Mouse (Mus musculus) intestine, embryonic 16.5 days (tissue): ENCODE results near the gene Chd5. TPM values are rescaled to one million over a fixed set of nuclear protein-coding genes. Genes with fewer than 3 reads are reported as not detected.

ENCODE experiments used
- ATAC-seq: fragments of 200-750 bp; cut with Nextera tagmentation; 2 replicates; pipeline ENCODE4 v1.8.0; 2017; ENCODE audit warnings: moderate TSS enrichment, moderate library complexity
- H3K27ac ChIP-seq: fragments of 300-500 bp; sonication (generic); 2 replicates; pipeline ENCODE4 v1.5.1; 2014; ENCODE audit warnings: mild to moderate bottlenecking, low read length
- H3K27me3 ChIP-seq: fragments of 300-500 bp; sonication (generic); replicated peaks from 2 replicates; pipeline ENCODE4 v1.6.1; 2014; ENCODE audit warnings: low read length, control low read depth, mixed read lengths; ENCODE audit not compliant: control insufficient read depth, insufficient read depth
- H3K36me3 ChIP-seq: fragments of 300-500 bp; sonication (generic); 2 replicates; pipeline ENCODE4 v1.6.1; 2014; ENCODE audit warnings: low read length, control low read depth; ENCODE audit not compliant: control insufficient read depth, insufficient read depth
- H3K4me1 ChIP-seq: fragments of 300-500 bp; sonication (generic); 2 replicates; pipeline ENCODE4 v1.6.1; 2014; ENCODE audit warnings: low read length, control low read depth, mixed read lengths; ENCODE audit not compliant: control insufficient read depth, insufficient read depth
- H3K4me2 ChIP-seq: fragments of 300-500 bp; sonication (generic); 2 replicates; pipeline ENCODE4 v1.6.1; 2014; ENCODE audit warnings: low read depth, low read length, control low read depth
- H3K4me3 ChIP-seq: fragments of 300-500 bp; sonication (generic); 2 replicates; pipeline ENCODE4 v1.5.1; 2014; ENCODE audit warnings: mild to moderate bottlenecking, low read length
- H3K9ac ChIP-seq: fragments of 300-500 bp; sonication (generic); 2 replicates; pipeline ENCODE4 v1.6.1; 2014; ENCODE audit warnings: low read depth, low read length
- H3K9me3 ChIP-seq: fragments of 300-500 bp; sonication (generic); 2 replicates; pipeline ENCODE4 v1.6.1; 2016; ENCODE audit warnings: low read length, control low read depth; ENCODE audit not compliant: control insufficient read depth
- WGBS: fragments of 180-500 bp; shearing (Covaris S2); extraction: QIAGEN DNeasy Blood & Tissue Kit; methylation state at CpG from one replicate; pipeline ENCODE4 v1.1.7; 2014; 5-methylcytosine and 5-hydroxymethylcytosine counted together
- polyA plus RNA-seq: library from polyadenylated mRNA; unstranded; fragments of >200 nt; fragmentation: Nextera tagmentation; extraction: Ambion mirVana; gene quantifications from 2 replicates; pipeline ENCODE4 v1.2.1, GENCODE M21; 2015

The Chd5 gene
- polyA plus RNA-seq, 1 experiment from 2014 or later = 1.5 TPM

GRCm38 (mm10) chr4:152345120-152345889, 6.9 kb downstream of the Chd5 start:
- 46% methylated on average over 7 of the region's 7 CpGs for WGBS
- Histone ChIP-seq H3K4me1 (peaks cover 32% of the 10 kb centered on the region), H3K27ac (no peak overlapping the region), H3K4me2 (no peak overlapping the region), H3K9ac (no peak overlapping the region), H3K9me3 (no peaks in the 10 kb centered on the region), H3K4me3 (no peak overlapping the region), H3K36me3 (no peaks in the 10 kb centered on the region), H3K27me3 (peaks cover 17% of the 10 kb centered on the region)
- ATAC-seq = peak; percentile 80

- Histone ChIP-seq H3K36me3 (no peaks in the 10 kb centered on the region), H3K9me3 (no peaks in the 10 kb centered on the region), H3K27ac (no peak overlapping the region), H3K4me2 (0 out of 2 replicates have a peak overlapping the region, but pooled peaks have one; percentile 17), H3K4me3 (no peak overlapping the region), H3K9ac (no peak overlapping the region; the same call in 1 of the 2 replicates), H3K27me3 (peaks cover 15% of the 10 kb centered on the region; the same call in 1 of the 2 replicates), H3K4me1 (peaks cover 30% of the 10 kb centered on the region)
- WGBS = 4% methylated on average over 17 of the region's 17 CpGs
- no peak for ATAC-seq
Measured at GRCm38 (mm10) chr4:152349837-152350381, 11.5 kb downstream of the Chd5 start.

GRCm38 (mm10) chr4:152350722-152351421, 12.4 kb downstream of the Chd5 start:
- H3K27me3 ChIP-seq = peaks cover 15% of the 10 kb centered on the region; the same call in 1 of the 2 replicates
- ATAC-seq = peak; percentile 90
- WGBS = 21% methylated on average over 8 of the region's 8 CpGs
- peaks cover 24% of the 10 kb centered on the region for H3K4me1 ChIP-seq
- H3K27ac ChIP-seq = no peak overlapping the region
- H3K4me3 ChIP-seq = no peak overlapping the region
- H3K9ac ChIP-seq = no peak overlapping the region
- no peaks in the 10 kb centered on the region for H3K9me3 ChIP-seq
- no peak overlapping the region for H3K4me2 ChIP-seq
- no peaks in the 10 kb centered on the region for H3K36me3 ChIP-seq

GRCm38 (mm10) chr4:152351422-152352305, 13.2 kb downstream of the Chd5 start:
- Histone ChIP-seq H3K27me3 (peaks cover 15% of the 10 kb centered on the region; the same call in 1 of the 2 replicates), H3K36me3 (no peaks in the 10 kb centered on the region), H3K9me3 (no peaks in the 10 kb centered on the region), H3K4me3 (no peak overlapping the region), H3K4me1 (peaks cover 24% of the 10 kb centered on the region), H3K4me2 (no peak overlapping the region), H3K9ac (no peak overlapping the region), H3K27ac (no peak overlapping the region)
- peak; percentile 30; the same call in 1 of the 2 replicates for ATAC-seq
- 14% methylated on average over 14 of the region's 14 CpGs for WGBS

DNA sequence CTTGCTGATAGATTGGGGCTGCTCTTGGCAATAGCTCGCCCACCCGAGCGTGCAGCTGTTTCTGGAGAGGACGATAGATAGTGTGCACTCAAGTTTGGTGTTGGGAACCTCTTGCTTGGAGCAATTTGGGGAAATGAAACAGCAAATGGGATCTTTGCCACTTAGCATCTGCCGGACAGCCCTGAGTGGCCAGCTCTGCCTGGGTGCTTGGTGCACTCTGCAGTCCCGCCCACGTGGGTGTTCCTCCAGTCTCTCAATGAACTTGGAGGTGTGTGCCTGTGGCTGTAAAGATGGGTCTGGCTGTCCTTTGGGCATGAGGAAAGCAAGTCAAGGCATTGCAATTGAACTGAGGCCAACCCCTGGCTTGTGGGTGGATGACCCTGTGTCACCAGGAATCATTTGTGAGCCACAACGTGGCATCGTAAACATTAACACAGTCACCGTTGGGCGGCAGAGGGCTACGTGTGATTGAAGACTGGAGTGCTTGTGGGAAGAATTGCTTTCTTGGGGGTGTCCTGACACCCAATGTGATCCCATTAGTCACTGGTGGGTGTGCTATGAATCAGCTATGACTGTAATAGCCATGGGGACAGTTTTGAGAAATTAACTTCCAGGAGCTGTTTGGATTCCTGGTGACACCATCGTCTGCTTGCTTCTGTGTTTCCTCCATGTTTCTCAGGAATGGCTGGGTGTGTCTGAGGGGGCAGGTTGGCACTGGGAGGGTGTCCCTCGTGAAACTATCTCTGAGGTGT, 15.6 kb downstream of the Chd5 start:
- Histone ChIP-seq H3K4me3 (no peak overlapping the region), H3K9ac (no peak overlapping the region), H3K27me3 (peaks cover 10% of the 10 kb centered on the region; the same call in 1 of the 2 replicates), H3K36me3 (no peaks in the 10 kb centered on the region), H3K4me1 (peaks cover 24% of the 10 kb centered on the region), H3K27ac (no peak overlapping the region), H3K9me3 (no peaks in the 10 kb centered on the region), H3K4me2 (no peak overlapping the region)
- ATAC-seq = no peak
- 71% methylated on average over 14 of the region's 14 CpGs for WGBS

DNA sequence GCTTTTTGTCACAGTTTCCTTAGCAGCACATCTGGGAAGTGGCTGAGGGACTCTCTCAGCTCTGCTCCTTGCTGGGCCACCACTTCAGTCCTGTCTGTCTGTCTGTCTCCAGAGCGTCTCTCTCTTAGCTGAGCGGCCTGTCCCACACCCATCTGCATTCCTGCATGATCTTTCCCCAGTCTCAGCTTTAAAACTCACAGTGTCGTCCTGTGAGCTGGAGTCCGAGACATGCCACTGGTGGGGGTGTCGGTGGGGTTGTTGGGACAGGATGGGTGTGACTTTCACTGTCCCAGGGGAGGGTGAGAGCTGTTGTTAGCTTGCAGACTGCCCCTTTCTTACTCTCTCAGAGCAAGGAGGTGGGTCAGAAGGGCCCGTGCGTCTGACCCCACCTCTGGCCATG, 17.2 kb downstream of the Chd5 start:
- Histone ChIP-seq H3K36me3 (no peaks in the 10 kb centered on the region), H3K9ac (no peak overlapping the region), H3K9me3 (no peaks in the 10 kb centered on the region), H3K4me3 (no peak overlapping the region), H3K27ac (no peak overlapping the region), H3K4me1 (peaks cover 13% of the 10 kb centered on the region), H3K4me2 (no peak overlapping the region), H3K27me3 (peaks cover 8% of the 10 kb centered on the region)
- 76% methylated on average over 7 of the region's 7 CpGs for WGBS
- ATAC-seq = no peak

GRCm38 (mm10) chr4:152359700-152360099, 21.2 kb downstream of the Chd5 start:
- Histone ChIP-seq H3K4me2 (no peak overlapping the region), H3K4me3 (no peak overlapping the region), H3K9ac (no peak overlapping the region), H3K36me3 (no peaks in the 10 kb centered on the region), H3K27ac (no peak overlapping the region), H3K9me3 (no peaks in the 10 kb centered on the region), H3K4me1 (peaks cover 9% of the 10 kb centered on the region), H3K27me3 (peaks cover 10% of the 10 kb centered on the region)
- 4% methylated on average over 11 of the region's 11 CpGs for WGBS
- ATAC-seq = no peak

DNA sequence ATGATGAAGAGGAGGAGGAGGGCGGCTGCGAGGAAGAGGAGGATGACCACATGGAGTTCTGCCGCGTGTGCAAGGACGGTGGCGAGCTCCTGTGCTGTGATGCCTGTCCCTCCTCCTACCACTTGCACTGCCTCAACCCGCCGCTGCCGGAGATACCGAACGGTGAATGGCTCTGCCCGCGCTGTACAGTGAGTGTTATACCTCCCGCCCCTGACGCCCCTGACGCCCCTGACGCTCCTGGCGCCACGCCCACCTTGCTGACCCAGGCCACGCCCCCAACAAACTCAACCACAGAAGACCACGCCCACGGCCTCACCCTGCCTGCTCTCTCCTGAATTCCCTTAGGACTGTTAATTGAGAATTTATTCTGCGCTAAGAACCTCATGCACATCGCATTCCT, 22.4 kb downstream of the Chd5 start:
- Histone ChIP-seq H3K9ac (no peak overlapping the region), H3K27me3 (peaks cover 10% of the 10 kb centered on the region), H3K4me2 (peak overlapping the region; percentile 50), H3K27ac (no peak overlapping the region), H3K9me3 (no peaks in the 10 kb centered on the region), H3K36me3 (no peaks in the 10 kb centered on the region), H3K4me3 (peak overlapping the region; percentile 19; the same call in 1 of the 2 replicates), H3K4me1 (peaks cover 9% of the 10 kb centered on the region)
- peak; percentile 83 for ATAC-seq
- 2% methylated on average over 24 of the region's 24 CpGs for WGBS
